Mouse (Mus musculus) CH12.LX (cell line): Measurements from ENCODE around the gene Zfp280d.

Experiments used
- CTCF ChIP-seq, 2 experiments: IDR thresholded peaks in 1 of 2; conservative IDR thresholded peaks in 1 of 2; 2 replicates each; pipeline ENCODE4 v1.5.1; 2011 to 2012; ENCODE audit warnings: low read depth in 2 of 2, low read length in 2 of 2, improper control_type of control experiment in 1 of 2, inconsistent platforms in 1 of 2, mild to moderate bottlenecking in 1 of 2, moderate library complexity in 1 of 2
- E2F4 ChIP-seq: IDR thresholded peaks from 2 replicates; pipeline ENCODE4 v1.6.1; 2011; ENCODE audit warnings: low read depth, low read length, improper control_type of control experiment; ENCODE audit not compliant: insufficient replicate concordance
- EP300 ChIP-seq: IDR thresholded peaks from 2 replicates; pipeline ENCODE4 v1.6.1; 2011; ENCODE audit warnings: low read length, improper control_type of control experiment
- JUND ChIP-seq: conservative IDR thresholded peaks from 2 replicates; pipeline ENCODE4 v1.6.1; 2011; ENCODE audit warnings: low read depth, low read length, improper control_type of control experiment
- MYC ChIP-seq: IDR thresholded peaks from 2 replicates; pipeline ENCODE4 v1.6.1; 2011; ENCODE audit warnings: low read depth, mild to moderate bottlenecking, improper control_type of control experiment, low read length
- POLR2A ChIP-seq: IDR thresholded peaks from 2 replicates; pipeline ENCODE4 v1.6.1; 2011; ENCODE audit warnings: low read depth, mild to moderate bottlenecking, improper control_type of control experiment, low read length
- POLR2AphosphoS2 ChIP-seq: IDR thresholded peaks from 2 replicates; pipeline ENCODE4 v1.6.1; 2011; ENCODE audit warnings: low read depth, low read length, improper control_type of control experiment
- USF2 ChIP-seq: conservative IDR thresholded peaks from 2 replicates; pipeline ENCODE4 v1.6.1; 2011; ENCODE audit warnings: low read depth, low read length, improper control_type of control experiment
- ZC3H11A ChIP-seq: IDR thresholded peaks from 2 replicates; pipeline ENCODE4 v1.6.1; 2012; ENCODE audit warnings: low read depth, mild to moderate bottlenecking, inconsistent platforms, low read length, improper control_type of control experiment
- ZKSCAN1 ChIP-seq: IDR thresholded peaks from 2 replicates; pipeline ENCODE4 v1.6.1; 2012; ENCODE audit warnings: low read depth, inconsistent platforms, low read length, improper control_type of control experiment, borderline replicate concordance

GRCm38 (mm10) chr9:72255227-72255626 is 19.4 kb upstream of the Zfp280d start:
- no peak for TF ChIP-seq USF2
- no peak for TF ChIP-seq POLR2AphosphoS2
- TF ChIP-seq ZC3H11A: no peak
- no peak for TF ChIP-seq JUND
- TF ChIP-seq ZKSCAN1: no peak
- no peak for TF ChIP-seq E2F4
- TF ChIP-seq CTCF (conservative IDR thresholded peaks at IDR 0.05 in 1 of 2, IDR thresholded peaks at IDR 0.05 in 1 of 2; ENCODE audit: low read depth in 2 of 2, low read length in 2 of 2): no peak
- no peak for TF ChIP-seq EP300
- no peak for TF ChIP-seq POLR2A
- no peak for TF ChIP-seq MYC
